Mouse (Mus musculus): ENCODE results near the gene Pcbp1.
A peak's percentile ranks its signal among the peaks of the same experiment; 100 is the strongest.
"Not testable (repeated sequence)": the region's sequence is repeated elsewhere in the genome, so short reads cannot be mapped to it uniquely, and the experiment has no call there.

Gene Pcbp1

GRCm38 (mm10) chr6:86494767-86495166, 31.4 kb downstream of the Pcbp1 start:
- no peak for DNase-seq (ENCODE audit: low read depth)

- DNase-seq (ENCODE audit: low read depth): no peak
These were observed 32.5 kb downstream of the Pcbp1 start for GRCm38 (mm10) chr6:86493469-86494263.

- DNase-seq (ENCODE audit: low read depth): not testable (repeated sequence)
These were observed 35.7 kb downstream of the Pcbp1 start for GRCm38 (mm10) chr6:86490413-86490812.

- no peak for DNase-seq (ENCODE audit: low read depth)
These were observed 36.2 kb downstream of the Pcbp1 start for GRCm38 (mm10) chr6:86489945-86490344.

GRCm38 (mm10) chr6:86488149-86488485, 38.0 kb downstream of the Pcbp1 start:
- no peak for DNase-seq (ENCODE audit: low read depth)

- peak; percentile 83 for DNase-seq (ENCODE audit: low read depth)
These were observed 38.6 kb downstream of the Pcbp1 start for GRCm38 (mm10) chr6:86487358-86488148.

- DNase-seq (ENCODE audit: low read depth): no peak
These were observed 40.0 kb downstream of the Pcbp1 start for GRCm38 (mm10) chr6:86485943-86486640.

GRCm38 (mm10) chr6:86481871-86482270, 44.2 kb downstream of the Pcbp1 start:
- no peak for DNase-seq (ENCODE audit: low read depth)

GRCm38 (mm10) chr6:86480189-86480831, 45.8 kb downstream of the Pcbp1 start:
- DNase-seq (ENCODE audit: low read depth): no peak

- DNase-seq (ENCODE audit: low read depth): no peak
These were observed 46.3 kb downstream of the Pcbp1 start for GRCm38 (mm10) chr6:86479816-86480188.

- no peak for DNase-seq (ENCODE audit: low read depth)
These were observed 46.8 kb downstream of the Pcbp1 start for GRCm38 (mm10) chr6:86479311-86479710.

- DNase-seq (ENCODE audit: low read depth): no peak
These were observed 49.2 kb downstream of the Pcbp1 start for GRCm38 (mm10) chr6:86476931-86477330.

GRCm38 (mm10) chr6:86475462-86476167, 50.5 kb downstream of the Pcbp1 start:
- no peak for DNase-seq (ENCODE audit: low read depth)

- DNase-seq (ENCODE audit: low read depth): no peak
These were observed 51.4 kb downstream of the Pcbp1 start for GRCm38 (mm10) chr6:86474646-86475181.
